Mouse (Mus musculus): ENCODE measurements around the gene Irf4. TPM values are rescaled to one million over a fixed set of nuclear protein-coding genes. Genes with fewer than 3 reads are reported as not detected.

Gene Irf4
- polyA plus RNA-seq (2017; shearing (Covaris generic)), result 10 to 100 TPM in 1 of 2 experiments, 1 to 10 TPM in 1; 6.2 to 26.0 TPM

DNA sequence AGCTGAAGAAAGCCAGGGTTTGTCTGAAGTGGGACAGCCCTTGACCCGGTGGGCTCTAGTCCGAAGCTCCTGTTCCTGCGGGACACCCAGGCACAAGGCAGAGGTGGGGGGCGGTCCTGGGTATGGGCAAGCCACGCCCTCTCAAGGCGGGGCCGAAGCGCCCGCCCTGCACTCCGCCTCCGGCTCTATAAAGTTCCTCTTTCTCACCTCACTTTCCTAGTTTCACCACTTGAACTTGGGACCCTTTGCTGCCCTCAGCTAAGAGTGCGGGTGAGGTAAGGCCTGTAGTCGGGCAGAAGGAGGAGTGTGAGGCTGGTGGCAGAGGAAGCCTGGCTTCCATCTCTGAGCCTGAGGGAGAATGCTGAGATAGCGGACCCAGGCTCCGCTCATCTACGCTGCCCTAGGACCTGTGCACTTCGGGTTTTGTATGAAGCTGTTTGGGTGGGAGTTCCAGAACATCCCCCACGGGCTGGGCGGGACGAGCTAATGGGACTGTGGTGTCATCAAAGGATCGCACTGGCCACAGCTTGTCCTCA lies at the start of gene Irf4:
TSS of gene Irf4 (plus strand) at position 206 of the 536 bp plus-strand sequence.

Other genes with a start within 250 kb of the Irf4 start
- gene Uqcrfs1, start 203.9 kb upstream of the Irf4 start, polyA plus RNA-seq (2017; shearing (Covaris generic)), result 100 to 1,000 TPM; 116 to 132 TPM
- gene Dusp22, start 89.2 kb upstream of the Irf4 start, polyA plus RNA-seq (2017; shearing (Covaris generic)), result 1 to 10 TPM; 9.2 to 9.9 TPM
- not detected for gene Hus1b, start 198.5 kb downstream of the Irf4 start, polyA plus RNA-seq (2017; shearing (Covaris generic))
- 10 to 100 TPM; 78.2 to 84.9 TPM for gene Exoc2, start 224.9 kb downstream of the Irf4 start, polyA plus RNA-seq (2017; shearing (Covaris generic))
- gene Gm5447, start 225.0 kb downstream of the Irf4 start, polyA plus RNA-seq (2017; shearing (Covaris generic)), result under 1 TPM in 1 of 2 experiments, not detected in 1; 0.83 TPM